Mouse (Mus musculus) left cerebral cortex, adult 9 months (tissue): ENCODE measurements around the gene Gm20852.
"Not testable (repeated sequence)": the region's sequence is repeated elsewhere in the genome, so short reads cannot be mapped to it uniquely, and the experiment has no call there.

Experiments used
- DNase-seq, 2 experiments: peaks; one replicate each; pipeline ENCODE4 v3.0.0; 2022; ENCODE audit warnings: low spot score in 2 of 2

The Gm20852 gene

GRCm38 (mm10) chrY:66742023-66742422, at the start of gene Gm20852:
Gene Gm20852, minus strand, starts transcription at chrY:66742123.
- not testable (repeated sequence) for DNase-seq
